Mouse (Mus musculus): ENCODE measurements around the gene Antxr1. TPM values are rescaled to one million over a fixed set of nuclear protein-coding genes. Genes with fewer than 3 reads are reported as not detected.

Gene Antxr1
- 2.2 TPM for polyA plus RNA-seq (2014; fragmentation: Illumina TruSeq; extraction: RNeasy Lipid Tissue Mini Kit (QIAGEN cat#74804); ENCODE audit: low read depth, low replicate concordance)

DNA sequence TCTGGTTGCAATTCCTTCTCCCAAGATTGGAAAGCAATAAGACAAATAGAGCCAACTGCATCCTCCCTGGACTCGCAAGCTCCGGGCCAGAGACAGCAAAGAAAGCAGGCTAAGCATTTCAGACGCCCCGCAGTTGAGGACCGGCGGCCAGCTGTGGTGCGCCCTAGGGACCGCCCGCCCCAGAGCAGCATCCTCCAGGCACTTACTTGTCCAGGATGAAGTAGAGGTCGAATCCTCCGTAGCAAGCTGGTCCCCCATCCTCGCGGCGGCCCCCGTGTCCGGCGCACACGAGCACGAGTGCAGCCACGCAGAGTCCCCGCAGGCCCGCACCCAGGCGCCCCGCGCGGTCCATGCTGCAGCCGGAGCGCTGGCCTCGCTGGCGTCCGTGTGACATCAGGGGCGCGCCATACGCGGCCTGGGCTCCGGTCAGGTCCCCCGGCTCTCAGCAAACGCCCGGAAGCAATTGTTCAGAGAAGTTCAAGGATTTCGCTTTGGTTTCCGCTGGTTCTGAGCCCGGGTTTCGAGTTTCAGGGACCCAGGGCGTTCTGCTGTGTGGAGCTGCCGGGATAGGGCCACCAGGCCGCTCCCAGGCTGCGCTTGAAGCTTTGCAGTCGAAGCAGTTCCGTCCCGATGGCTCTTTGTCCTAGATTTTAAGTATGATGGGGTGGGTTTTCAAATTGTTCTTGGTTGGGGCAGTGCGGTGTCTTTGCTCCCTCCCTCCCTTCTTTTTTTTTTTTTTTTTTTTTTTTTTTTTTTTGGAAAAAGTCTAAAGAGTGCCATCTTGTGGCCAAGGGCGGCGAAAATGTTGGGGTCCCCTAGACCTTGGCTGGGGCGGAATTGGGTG, at the start of gene Antxr1:
Antxr1 (minus strand) TSS at position 731 of the 844 bp plus-strand sequence.

DNA sequence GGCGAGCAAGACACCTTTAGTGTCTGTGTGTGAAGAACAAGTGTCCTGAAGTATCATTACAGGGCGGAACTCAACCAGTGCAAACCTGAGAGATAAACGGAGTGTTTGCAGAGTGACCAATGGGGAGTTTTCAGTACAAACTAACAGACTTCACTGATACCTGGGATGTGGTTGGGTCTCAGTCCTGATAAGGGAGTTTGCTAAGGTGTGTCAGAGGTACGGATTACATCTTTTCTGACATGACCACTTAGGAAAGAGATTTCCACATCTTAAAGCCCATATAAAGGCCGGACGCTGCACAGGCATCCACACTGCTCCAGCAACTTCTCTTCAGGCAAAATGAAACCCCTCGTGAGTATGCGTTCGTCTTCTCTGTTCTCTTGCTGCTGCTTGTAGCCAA, 37.4 kb upstream of the Antxr1 start, which contains the start of gene Gkn2:
Gkn2 (plus strand) TSS at position 301 of the 400 bp plus-strand sequence.

DNA sequence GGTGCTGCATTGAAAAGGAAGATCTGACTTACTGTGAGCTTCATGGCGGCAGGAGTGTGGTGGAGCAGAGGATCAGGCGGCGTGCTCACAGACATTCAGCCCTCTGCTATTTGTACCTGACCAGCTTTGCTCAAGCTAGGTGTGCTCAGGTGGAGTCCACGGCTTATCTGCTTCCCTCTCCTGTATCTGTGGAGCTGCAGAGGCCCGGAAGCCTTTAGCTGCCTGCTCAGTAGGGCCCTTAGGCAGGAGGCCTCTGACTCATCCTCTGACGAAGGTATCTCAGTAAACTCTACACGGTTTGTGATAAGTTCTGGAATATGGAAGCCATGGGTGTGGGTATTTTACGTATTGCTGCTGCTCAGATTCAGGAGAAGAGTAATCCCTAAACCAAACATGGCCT, 15.2 kb upstream of the Antxr1 start, which contains the start of gene Gkn1:
Gkn1 (minus strand) TSS at position 114 of the 400 bp plus-strand sequence.

DNA sequence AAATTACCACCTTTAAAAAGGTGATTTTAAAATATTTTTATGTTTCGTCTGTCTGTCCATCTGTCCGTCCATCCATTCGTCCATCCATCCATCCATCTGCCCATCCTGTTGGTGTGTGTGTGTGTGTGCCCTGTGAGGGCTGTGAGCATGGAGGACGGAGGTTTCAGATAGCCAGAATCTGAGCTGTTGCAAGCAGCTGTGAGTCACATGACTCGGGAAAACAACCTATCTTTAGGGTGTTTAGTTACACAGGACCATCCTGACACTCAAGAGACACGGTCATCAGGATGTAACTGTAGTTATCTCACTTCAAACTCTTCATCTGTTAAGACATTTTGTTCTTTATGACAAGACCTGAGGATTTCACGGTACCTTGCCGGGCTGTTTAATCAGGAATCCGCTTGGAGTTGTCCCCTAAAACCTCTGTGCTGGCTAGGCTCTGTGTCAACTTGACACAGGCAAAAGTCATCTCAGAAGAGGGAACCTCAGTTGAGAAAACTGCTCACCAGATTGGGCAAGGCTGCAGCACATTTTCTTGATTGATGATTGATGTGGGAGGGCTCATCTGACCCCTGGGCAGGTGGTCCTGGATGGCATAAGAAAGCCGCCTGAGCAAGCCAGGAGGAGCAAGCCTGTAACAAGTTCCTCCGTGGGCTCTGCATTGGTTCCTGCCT, 231.4 kb downstream of the Antxr1 start, which contains the start of gene D6Ertd527e:
D6Ertd527e (plus strand) TSS at position 624 of the 674 bp plus-strand sequence.

Other genes with a start within 250 kb of the Antxr1 start
- gene D6Ertd527e, start 231.1 kb downstream of the Antxr1 start, polyA plus RNA-seq (2014; fragmentation: Illumina TruSeq; extraction: RNeasy Lipid Tissue Mini Kit (QIAGEN cat#74804); ENCODE audit: low read depth, low replicate concordance) = 1.1 TPM
- gene Gkn1, start 15.1 kb upstream of the Antxr1 start, polyA plus RNA-seq (2014; fragmentation: Illumina TruSeq; extraction: RNeasy Lipid Tissue Mini Kit (QIAGEN cat#74804); ENCODE audit: low read depth, low replicate concordance) = not detected
- 0.29 TPM for gene Gkn2, start 37.5 kb upstream of the Antxr1 start, polyA plus RNA-seq (2014; fragmentation: Illumina TruSeq; extraction: RNeasy Lipid Tissue Mini Kit (QIAGEN cat#74804); ENCODE audit: low read depth, low replicate concordance)
- not detected for gene Gkn3, start 53.1 kb upstream of the Antxr1 start, polyA plus RNA-seq (2014; fragmentation: Illumina TruSeq; extraction: RNeasy Lipid Tissue Mini Kit (QIAGEN cat#74804); ENCODE audit: low read depth, low replicate concordance)
- gene Bmp10, start 93.2 kb upstream of the Antxr1 start, polyA plus RNA-seq (2014; fragmentation: Illumina TruSeq; extraction: RNeasy Lipid Tissue Mini Kit (QIAGEN cat#74804); ENCODE audit: low read depth, low replicate concordance) = not detected
- gene Arhgap25, start 197.4 kb upstream of the Antxr1 start, polyA plus RNA-seq (2014; fragmentation: Illumina TruSeq; extraction: RNeasy Lipid Tissue Mini Kit (QIAGEN cat#74804); ENCODE audit: low read depth, low replicate concordance) = 0.07 TPM

Measured in testis, adult 10 weeks (tissue).